Mouse (Mus musculus): ENCODE measurements at regions not wholly inside any gene's neighbourhood (a gene's known extent, or its start where the extent isn't known, plus 50 kb on each side); places are given as distances from the start of the nearest gene placed in this dataset.
A peak's percentile ranks its signal among the peaks of the same experiment; 100 is the strongest.

DNA sequence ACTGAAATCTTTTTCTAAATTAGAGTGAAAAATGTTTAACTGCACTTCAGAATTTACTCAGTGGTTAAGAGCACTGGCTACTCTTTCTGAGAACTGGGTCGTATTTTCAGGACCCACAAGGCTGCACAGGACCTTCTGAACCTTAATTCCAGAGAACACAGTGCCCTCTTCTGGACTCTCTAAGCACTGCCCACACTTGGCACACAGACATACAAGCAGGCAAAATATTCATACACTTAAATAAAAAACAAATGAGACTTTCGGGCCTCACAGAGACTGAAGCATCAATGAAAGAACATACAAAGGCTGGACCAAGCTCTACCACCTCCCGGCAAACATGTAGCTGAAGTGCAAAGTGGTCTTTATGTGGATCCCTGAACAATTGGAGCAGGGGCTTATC, 1511.8 kb upstream of the Tenm2 start:
- TF ChIP-seq CTCF (IDR thresholded peaks at IDR 0.05; ENCODE audit: extremely low read depth, insufficient read depth, low read length): peak; percentile 57
- no peak for TF ChIP-seq POLR2A (IDR thresholded peaks at IDR 0.05; ENCODE audit: extremely low read depth, insufficient read depth, low read length)
- no peaks in the 10 kb centered on the region for H3K4me1 ChIP-seq (ENCODE audit: control insufficient read depth, insufficient read depth, low read length)
- H3K27ac ChIP-seq (ENCODE audit: insufficient read depth, low read length): no peak overlapping the region
- no peak overlapping the region for H3K4me3 ChIP-seq (ENCODE audit: insufficient read depth, low read length)

DNA sequence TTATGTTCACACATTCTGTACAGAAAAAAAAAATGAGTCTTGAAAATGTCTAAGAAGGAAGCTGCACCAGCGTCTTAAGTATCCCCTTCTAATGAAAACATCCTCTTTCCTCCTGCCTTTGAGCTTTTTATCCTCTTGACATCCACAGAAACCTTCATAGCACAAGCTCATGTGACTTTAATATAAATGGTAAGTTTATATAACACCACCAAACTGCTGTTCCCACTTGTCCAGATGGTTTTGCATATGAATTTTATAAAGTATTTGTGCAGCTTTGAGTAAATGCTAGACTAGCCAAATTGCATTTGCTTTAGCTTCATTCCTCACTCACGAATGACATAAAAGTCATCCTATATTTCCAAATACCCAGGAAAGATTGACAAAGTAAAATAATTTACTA, 1493.3 kb upstream of the Tenm2 start:
- Histone ChIP-seq H3K4me1 (ENCODE audit: control insufficient read depth, insufficient read depth, low read length) (no peaks in the 10 kb centered on the region), H3K4me3 (ENCODE audit: insufficient read depth, low read length) (no peak overlapping the region), H3K27ac (ENCODE audit: insufficient read depth, low read length) (no peak overlapping the region)
- TF ChIP-seq POLR2A (IDR thresholded peaks at IDR 0.05; ENCODE audit: extremely low read depth, insufficient read depth, low read length): no peak
- no peak for TF ChIP-seq CTCF (IDR thresholded peaks at IDR 0.05; ENCODE audit: extremely low read depth, insufficient read depth, low read length)

DNA sequence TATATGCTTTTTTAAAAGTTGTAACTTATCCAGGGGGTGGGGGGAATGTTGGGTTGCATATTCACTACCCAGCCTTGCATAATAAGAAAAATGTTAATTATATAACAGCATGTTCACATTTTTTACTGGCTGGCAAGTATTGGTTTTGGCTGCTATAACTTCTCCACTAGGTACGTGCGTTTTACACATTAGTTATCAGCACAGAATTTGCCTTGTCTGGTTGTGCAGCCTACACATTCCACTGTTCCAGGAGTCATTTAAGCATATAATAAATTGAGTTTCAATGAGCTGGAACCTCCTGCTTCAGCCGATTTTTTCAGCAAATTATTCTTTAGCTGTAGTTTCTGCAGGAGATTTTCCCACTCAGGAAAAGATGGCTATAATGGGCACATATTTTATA, 1479.9 kb upstream of the Tenm2 start:
- no peak overlapping the region for H3K27ac ChIP-seq (ENCODE audit: insufficient read depth, low read length)

DNA sequence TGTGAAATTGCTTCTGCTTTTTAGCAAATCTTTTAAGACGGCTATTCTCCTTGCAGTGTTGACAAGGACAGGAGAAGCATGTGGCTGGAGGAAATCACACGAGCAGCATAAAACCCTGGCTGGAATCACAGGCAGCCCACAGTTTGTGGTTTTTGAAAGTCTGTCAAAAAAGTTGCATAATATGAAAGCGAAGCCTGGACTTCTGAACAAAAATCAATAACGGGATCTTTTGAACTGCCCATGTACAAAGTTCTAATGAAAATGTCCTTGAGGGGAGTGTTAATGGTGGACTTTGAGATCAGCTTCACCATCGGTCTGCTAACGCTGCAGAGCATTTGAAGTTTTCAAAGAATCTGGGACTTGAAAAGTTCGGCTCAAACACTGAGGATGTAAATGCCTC, 1445.5 kb upstream of the Tenm2 start:
- no peak overlapping the region for H3K4me3 ChIP-seq (ENCODE audit: insufficient read depth, low read length)
- H3K4me1 ChIP-seq (ENCODE audit: control insufficient read depth, insufficient read depth, low read length): no peaks in the 10 kb centered on the region
- TF ChIP-seq CTCF (IDR thresholded peaks at IDR 0.05; ENCODE audit: extremely low read depth, insufficient read depth, low read length): no peak
- no peak for TF ChIP-seq POLR2A (IDR thresholded peaks at IDR 0.05; ENCODE audit: extremely low read depth, insufficient read depth, low read length)
- no peak overlapping the region for H3K27ac ChIP-seq (ENCODE audit: insufficient read depth, low read length)

More for the DNA sequence above, 1479.9 kb upstream of the Tenm2 start:
- Histone ChIP-seq H3K4me1 (ENCODE audit: control insufficient read depth, insufficient read depth, low read length) (no peaks in the 10 kb centered on the region), H3K4me3 (ENCODE audit: insufficient read depth, low read length) (no peak overlapping the region)
- TF ChIP-seq CTCF (IDR thresholded peaks at IDR 0.05; ENCODE audit: extremely low read depth, insufficient read depth, low read length) (no peak), POLR2A (IDR thresholded peaks at IDR 0.05; ENCODE audit: extremely low read depth, insufficient read depth, low read length) (no peak)

DNA sequence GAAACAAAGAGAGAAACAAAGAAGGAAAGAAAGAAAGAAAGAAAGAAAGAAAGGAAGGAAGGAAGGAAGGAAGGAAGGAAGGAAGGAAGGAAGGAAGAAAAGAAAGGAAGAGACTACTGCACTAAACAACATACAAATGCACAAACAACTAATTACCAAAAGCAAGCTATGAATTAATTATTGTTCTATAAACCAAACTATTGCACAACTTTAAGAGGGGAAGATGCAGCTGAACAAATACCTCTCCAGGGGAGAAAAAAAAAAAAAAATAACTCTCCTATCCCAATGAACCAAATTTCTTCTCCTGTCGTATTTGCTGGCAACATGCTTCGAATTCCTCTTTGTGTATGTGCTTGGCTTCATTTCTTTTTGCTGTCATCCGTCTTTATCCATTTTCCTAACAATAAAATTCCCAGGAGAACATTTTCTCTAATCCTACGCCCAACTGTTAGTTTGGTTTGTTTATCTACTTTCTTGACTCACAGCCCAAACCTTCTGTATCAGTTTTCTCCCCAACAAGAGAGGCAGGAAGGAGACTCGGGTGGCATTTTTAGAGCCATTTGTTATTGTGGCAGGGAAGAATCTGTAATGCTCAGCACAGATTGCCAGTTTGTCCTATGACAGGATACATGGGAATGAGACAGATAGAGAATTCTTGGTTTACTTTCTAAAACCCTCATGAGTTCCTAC, 1437.7 kb upstream of the Tenm2 start:
- TF ChIP-seq POLR2A (IDR thresholded peaks at IDR 0.05; ENCODE audit: extremely low read depth, insufficient read depth, low read length): no peak
- TF ChIP-seq CTCF (IDR thresholded peaks at IDR 0.05; ENCODE audit: extremely low read depth, insufficient read depth, low read length): no peak
- Histone ChIP-seq H3K4me3 (ENCODE audit: insufficient read depth, low read length) (no peak overlapping the region), H3K4me1 (ENCODE audit: control insufficient read depth, insufficient read depth, low read length) (no peaks in the 10 kb centered on the region), H3K27ac (ENCODE audit: insufficient read depth, low read length) (no peak overlapping the region)

Data from cortical plate, adult 2 months (tissue).